Mouse (Mus musculus) cerebellum, postnatal 36 days (tissue): ENCODE measurements at regions not wholly inside any gene's neighbourhood (a gene's known extent, or its start where the extent isn't known, plus 50 kb on each side); places are given as distances from the start of the nearest gene placed in this dataset.
"Not testable (repeated sequence)": the region's sequence is repeated elsewhere in the genome, so short reads cannot be mapped to it uniquely, and the experiment has no call there.

Experiments
- DNase-seq, 2 experiments: peaks; one replicate each; pipeline ENCODE4 v3.0.0; 2021 to 2022; ENCODE audit warnings: mixed read lengths in 2 of 2

GRCm38 (mm10) chr12:77855796-77856195 is 338.2 kb upstream of the Gm6657 start:
- DNase-seq, result no peak

- peak; percentile 4 to 11 for DNase-seq
Measured at GRCm38 (mm10) chr12:77857281-77857680, 336.8 kb upstream of the Gm6657 start.

GRCm38 (mm10) chr12:77860769-77861557 is 333.1 kb upstream of the Gm6657 start:
- no peak for DNase-seq

GRCm38 (mm10) chr12:77867947-77868495 is 326.0 kb upstream of the Gm6657 start:
- DNase-seq, result no peak

- DNase-seq, result no peak
Measured at GRCm38 (mm10) chr12:77869296-77869695, 324.7 kb upstream of the Gm6657 start.

- no peak for DNase-seq
Measured at GRCm38 (mm10) chr12:77887335-77887734, 306.7 kb upstream of the Gm6657 start.

GRCm38 (mm10) chr12:77891452-77891851 is 302.6 kb upstream of the Gm6657 start:
- DNase-seq, result no peak

GRCm38 (mm10) chr12:77894238-77894637 is 299.8 kb upstream of the Gm6657 start:
- no peak for DNase-seq

GRCm38 (mm10) chr12:77895508-77895907 is 298.5 kb upstream of the Gm6657 start:
- no peak for DNase-seq

- not testable (repeated sequence) for DNase-seq
Measured at GRCm38 (mm10) chr12:77898974-77899373, 295.1 kb upstream of the Gm6657 start.

- no peak for DNase-seq
Measured at GRCm38 (mm10) chr12:77901254-77901653, 292.8 kb upstream of the Gm6657 start.

GRCm38 (mm10) chr12:77912863-77913554 is 281.0 kb upstream of the Gm6657 start:
- no peak for DNase-seq

- no peak for DNase-seq
Measured at GRCm38 (mm10) chr12:77928729-77929128, 265.3 kb upstream of the Gm6657 start.

- no peak for DNase-seq
Measured at GRCm38 (mm10) chr12:77929571-77929970, 264.5 kb upstream of the Gm6657 start.

- no peak for DNase-seq
Measured at GRCm38 (mm10) chr12:77943960-77944359, 250.1 kb upstream of the Gm6657 start.

- DNase-seq, result peak in 1 of 2 experiments; percentile 5
Measured at GRCm38 (mm10) chr12:77949474-77950017, 244.5 kb upstream of the Gm6657 start.

- DNase-seq, result no peak
Measured at GRCm38 (mm10) chr12:77952492-77952891, 241.6 kb upstream of the Gm6657 start.

- DNase-seq, result no peak
Measured at GRCm38 (mm10) chr12:77962631-77963030, 231.4 kb upstream of the Gm6657 start.

GRCm38 (mm10) chr12:77968543-77968942 is 225.5 kb upstream of the Gm6657 start:
- no peak for DNase-seq

- no peak for DNase-seq
Measured at GRCm38 (mm10) chr12:77970026-77970425, 224.0 kb upstream of the Gm6657 start.

- DNase-seq, result peak in 1 of 2 experiments; percentile 10
Measured at GRCm38 (mm10) chr12:77972165-77972564, 221.9 kb upstream of the Gm6657 start.

- DNase-seq, result no peak
Measured at GRCm38 (mm10) chr12:77976952-77977351, 217.1 kb upstream of the Gm6657 start.

GRCm38 (mm10) chr12:77986738-77987137 is 207.3 kb upstream of the Gm6657 start:
- DNase-seq, result no peak

GRCm38 (mm10) chr12:77989766-77990165 is 204.3 kb upstream of the Gm6657 start:
- DNase-seq, result no peak
